Mouse (Mus musculus): ENCODE data around the gene Slc28a3. TPM values are rescaled to one million over a fixed set of nuclear protein-coding genes. Genes with fewer than 3 reads are reported as not detected.

The Slc28a3 gene
- total RNA-seq (2023) = not detected

DNA sequence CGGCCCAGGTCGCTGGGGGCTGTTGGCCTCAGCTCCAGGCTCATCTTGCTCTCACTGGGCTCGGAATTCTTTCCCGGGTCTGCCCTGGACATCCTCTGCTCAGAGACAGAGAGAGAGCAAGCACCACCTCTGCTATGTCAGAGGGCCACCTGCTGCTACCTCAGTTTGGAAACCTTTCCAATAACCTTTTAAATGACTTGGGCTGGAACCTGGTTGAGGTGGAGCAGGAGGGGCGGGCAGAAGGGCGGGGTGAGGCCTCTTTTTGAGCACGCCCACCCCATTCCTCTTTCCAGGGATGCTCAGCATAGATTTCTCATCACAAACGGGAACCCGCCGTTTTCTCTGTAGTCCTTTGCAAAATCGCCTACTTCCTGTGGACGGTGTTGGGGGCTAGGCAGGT, at the start of gene Slc28a3:
TSS of gene Slc28a3 (minus strand) at position 162 of the 400 bp plus-strand sequence.

Other genes with a start within 250 kb of the Slc28a3 start
- 10 to 100 TPM; 21.0 to 25.9 TPM for gene 2210016F16Rik, start 225.7 kb downstream of the Slc28a3 start, total RNA-seq (2023)
- gene Rmi1, start 208.6 kb downstream of the Slc28a3 start, total RNA-seq (2023) = 10 to 100 TPM; 29.3 to 32.0 TPM
- 1,000 to 10,000 TPM; 1,088 to 1,105 TPM for gene Hnrnpk, start 207.5 kb downstream of the Slc28a3 start, total RNA-seq (2023)
- not detected for gene Ntrk2, start 195.7 kb upstream of the Slc28a3 start, total RNA-seq (2023)

Data from T-cell, adult 66 days (primary cell).